Mouse (Mus musculus) Patski (cell line): Measurements from ENCODE around the gene Htr1b. TPM values are rescaled to one million over a fixed set of nuclear protein-coding genes. Genes with fewer than 3 reads are reported as not detected.
A peak's percentile ranks its signal among the peaks of the same experiment; 100 is the strongest.

ENCODE experiments used
- ATAC-seq: fragments of 100-300 bp; one replicate; pipeline ENCODE4 v1.8.0; 2021
- CTCF ChIA-PET: fragments of 350-600 bp; sonication (Branson Sonifier 250); formaldehyde crosslinking; loops from one replicate; lab custom pipeline; 2022; ENCODE audit warnings: inconsistent platforms; lab: Charles Lee
- POLR2A ChIA-PET: fragments of 350-600 bp; sonication (Branson Sonifier 250); formaldehyde crosslinking; loops from one replicate; lab custom pipeline; 2022; ENCODE audit warnings: antibody characterized with exemption, inconsistent platforms; lab: Charles Lee
- DNase-seq: peaks from one replicate; pipeline ENCODE4 v3.0.0-alpha.2; 2011; ENCODE audit warnings: low read depth, low spot score
- H3K27me3 ChIP-seq: fragments of 371-371 bp; one replicate; pipeline ENCODE4 v1.5.1; 2021
- CTCF ChIP-seq: fragments of 100-300 bp; IDR thresholded peaks from one replicate; pipeline ENCODE4 v1.5.1; 2021
- in situ Hi-C: fragments of 300-500 bp; cut with MboI; formaldehyde crosslinking; loops from 3 replicates; pipeline ENCODE4 v1.11.1; 2018; ENCODE audit warnings: low pct_unique_long_range_greater_than_20kb, mixed read lengths
- polyA plus RNA-seq: library from polyadenylated mRNA; unstranded; gene quantifications from one replicate; pipeline ENCODE4 v1.2.3, GENCODE M21; 2021

Gene Htr1b
- polyA plus RNA-seq, 1 experiment from 2014 or later, result 0.87 TPM

DNA sequence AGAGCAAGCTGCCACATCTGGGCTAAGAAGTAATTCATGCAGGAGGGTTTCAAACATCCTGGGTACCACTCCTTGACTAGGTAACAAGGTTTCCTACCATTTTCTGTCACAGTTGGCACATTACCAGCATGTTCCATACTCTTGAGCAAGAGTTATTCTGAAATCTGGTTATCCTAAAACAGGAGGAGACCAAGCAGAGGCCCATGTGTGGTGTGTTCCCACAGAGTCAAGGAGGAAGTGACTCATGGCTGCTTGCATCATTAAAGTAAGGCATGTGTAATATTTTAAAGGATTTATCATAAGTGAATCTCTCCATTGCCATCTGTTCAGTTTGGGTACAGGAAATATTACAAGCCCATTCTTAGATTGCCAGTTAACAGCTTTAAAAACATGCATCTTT, 7.7 kb downstream of the Htr1b start:
- CTCF ChIA-PET, result no interaction called here
- peak; percentile 86 for ATAC-seq
- POLR2A ChIA-PET, result no interaction called here

GRCm38 (mm10) chr9:81622873-81623272, 10.8 kb downstream of the Htr1b start:
- ATAC-seq, result no peak
- no peaks in the 10 kb centered on the region for H3K27me3 ChIP-seq
- in situ Hi-C loops, result no loop called here
- ChIA-PET CTCF (no interaction called here), POLR2A (interaction anchor here (0.7 kb wide), 1 partner anchor 127 kb away, joined by 5 read pairs; no protein-coding TSS in a partner anchor)
- no peak for TF ChIP-seq CTCF
- DNase-seq, result no peak

More for the DNA sequence above, 7.7 kb downstream of the Htr1b start:
- no peaks in the 10 kb centered on the region for H3K27me3 ChIP-seq
- peak; percentile 25 for DNase-seq
- in situ Hi-C loops, result loop anchor here (25.0 kb wide), 1 partner anchor 1289 kb away; no protein-coding TSS in a partner anchor
- no peak for TF ChIP-seq CTCF

DNA sequence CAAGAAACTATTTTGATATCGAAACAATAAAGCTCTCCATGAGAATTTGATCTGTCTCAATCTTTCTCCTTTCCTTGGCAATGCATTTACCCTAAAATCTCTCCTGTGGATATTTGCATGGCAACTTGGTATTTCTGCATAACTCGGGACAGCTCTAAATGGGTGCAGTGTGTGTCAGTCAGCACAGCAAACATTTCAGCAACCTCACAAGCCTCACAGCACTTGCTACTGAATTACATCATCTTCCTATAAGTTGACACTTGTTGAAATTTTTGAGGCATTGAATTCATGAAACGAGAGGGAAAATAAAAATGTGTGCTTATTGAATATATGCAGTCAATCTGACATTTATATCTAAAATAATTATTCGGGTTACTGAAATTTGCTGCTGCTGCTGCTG, 22.6 kb downstream of the Htr1b start:
- POLR2A ChIA-PET, result no interaction called here
- in situ Hi-C loops, result no loop called here
- TF ChIP-seq CTCF, result no peak

More for the DNA sequence above, 22.6 kb downstream of the Htr1b start:
- no peaks in the 10 kb centered on the region for H3K27me3 ChIP-seq
- DNase-seq (no peak), ATAC-seq (no peak)
- CTCF ChIA-PET, result no interaction called here

Other genes with a start within 250 kb of the Htr1b start
- gene Mei4, start 229.8 kb upstream of the Htr1b start, polyA plus RNA-seq, result 0.80 TPM